Mouse (Mus musculus) heart, postnatal 4 days (tissue): Measurements from ENCODE around the gene Bmpr2. TPM values are rescaled to one million over a fixed set of nuclear protein-coding genes. Genes with fewer than 3 reads are reported as not detected.
A peak's percentile ranks its signal among the peaks of the same experiment; 100 is the strongest.

ENCODE experiments used
- DNase-seq: peaks from one replicate; pipeline ENCODE4 v3.0.0; 2021
- total RNA-seq, 2 experiments: library from RNA; stranded (reverse); gene quantifications; 2 replicates each; pipeline ENCODE4 v1.2.3; 2021

Bmpr2 gene
- total RNA-seq, 2 experiments from 2014 or later: 53.1 TPM

GRCm38 (mm10) chr1:59901082-59901876 lies 138.1 kb downstream of the Bmpr2 start:
- no peak for DNase-seq

- DNase-seq: peak; percentile 16
Measured at GRCm38 (mm10) chr1:59902634-59903033, 139.4 kb downstream of the Bmpr2 start.

GRCm38 (mm10) chr1:59904630-59905295 lies 141.6 kb downstream of the Bmpr2 start:
- DNase-seq: no peak

GRCm38 (mm10) chr1:59905916-59906315 lies 142.7 kb downstream of the Bmpr2 start:
- DNase-seq: no peak

GRCm38 (mm10) chr1:59906819-59907521 lies 143.8 kb downstream of the Bmpr2 start:
- no peak for DNase-seq

- DNase-seq: no peak
Measured at GRCm38 (mm10) chr1:59907700-59908099, 144.5 kb downstream of the Bmpr2 start.

GRCm38 (mm10) chr1:59910941-59911340 lies 147.7 kb downstream of the Bmpr2 start:
- no peak for DNase-seq

- DNase-seq: peak; percentile 99
Measured at GRCm38 (mm10) chr1:59912413-59913157, 149.4 kb downstream of the Bmpr2 start, which contains the start of gene Fam117b. Gene Fam117b, plus strand, starts transcription at chr1:59913006.

- peak; percentile 46 for DNase-seq
Measured at GRCm38 (mm10) chr1:59913195-59913868, 150.1 kb downstream of the Bmpr2 start.

- DNase-seq: no peak
Measured at GRCm38 (mm10) chr1:59913869-59914225, 150.6 kb downstream of the Bmpr2 start.

GRCm38 (mm10) chr1:59914799-59915198 lies 151.6 kb downstream of the Bmpr2 start:
- DNase-seq: no peak

- DNase-seq: peak; percentile 20
Measured at GRCm38 (mm10) chr1:59915843-59916610, 152.8 kb downstream of the Bmpr2 start.

- DNase-seq: no peak
Measured at GRCm38 (mm10) chr1:59917401-59917800, 154.2 kb downstream of the Bmpr2 start.

GRCm38 (mm10) chr1:59918075-59918474 lies 154.9 kb downstream of the Bmpr2 start:
- DNase-seq: no peak

- no peak for DNase-seq
Measured at GRCm38 (mm10) chr1:59923201-59923600, 160.0 kb downstream of the Bmpr2 start.

GRCm38 (mm10) chr1:59923673-59924072 lies 160.5 kb downstream of the Bmpr2 start:
- DNase-seq: no peak

GRCm38 (mm10) chr1:59924411-59924810 lies 161.2 kb downstream of the Bmpr2 start:
- DNase-seq: no peak

GRCm38 (mm10) chr1:59926021-59926672 lies 162.9 kb downstream of the Bmpr2 start:
- no peak for DNase-seq

- DNase-seq: no peak
Measured at GRCm38 (mm10) chr1:59927131-59927680, 164.0 kb downstream of the Bmpr2 start.
